Mouse (Mus musculus): ENCODE data around the gene Ankrd17.

Ankrd17 gene

DNA sequence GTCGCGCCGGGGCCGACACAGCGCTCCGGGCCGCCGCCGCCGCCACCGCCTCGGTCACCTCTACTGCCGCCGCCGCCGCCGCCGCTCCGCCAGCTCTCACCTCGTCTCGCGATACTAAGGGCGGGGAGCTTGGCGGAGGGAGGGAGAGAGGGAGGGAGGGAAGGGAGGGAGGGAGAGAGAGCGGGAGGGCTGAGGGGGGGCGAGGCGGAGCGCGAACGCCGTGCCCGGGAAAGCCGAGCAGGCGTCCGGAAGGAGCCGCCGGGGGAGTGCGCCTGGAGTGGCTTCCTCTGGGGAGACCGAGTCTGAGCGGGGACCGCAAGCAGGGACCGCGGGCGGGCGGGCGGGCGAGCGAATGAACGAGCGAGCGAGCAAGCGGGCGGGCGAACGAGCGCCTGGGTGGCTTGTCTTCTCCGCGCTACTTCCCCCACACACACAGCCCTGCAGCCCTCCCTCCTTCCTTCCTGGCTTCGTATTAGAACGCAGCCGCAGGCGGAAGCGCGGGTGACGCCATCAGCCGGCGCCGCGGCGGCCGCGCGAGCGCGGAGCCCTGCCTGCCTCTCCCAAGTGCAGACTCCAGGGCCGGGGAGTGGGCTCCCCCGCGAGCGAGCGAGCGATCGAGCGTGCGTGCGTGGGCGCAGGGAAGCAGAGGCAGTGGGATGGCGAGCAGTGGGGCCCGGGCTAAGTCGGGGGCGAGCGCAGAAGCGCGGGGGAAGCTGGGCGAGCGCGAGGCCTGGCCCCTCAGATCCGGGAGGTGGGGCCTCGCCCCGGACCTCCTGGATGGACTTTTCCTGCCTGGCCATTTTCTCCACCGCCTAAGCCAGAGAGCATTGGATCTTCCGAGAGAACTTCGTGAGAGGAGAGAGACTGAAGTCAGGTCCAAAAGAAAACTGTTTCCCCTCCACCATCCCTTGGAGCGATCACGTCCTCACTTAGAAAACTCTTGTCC is at the start of gene Ankrd17:
Gene Ankrd17 (minus strand): TSS at position 457 of the 946 bp plus-strand sequence.
- peak; percentile 90 to 91 for DNase-seq

DNA sequence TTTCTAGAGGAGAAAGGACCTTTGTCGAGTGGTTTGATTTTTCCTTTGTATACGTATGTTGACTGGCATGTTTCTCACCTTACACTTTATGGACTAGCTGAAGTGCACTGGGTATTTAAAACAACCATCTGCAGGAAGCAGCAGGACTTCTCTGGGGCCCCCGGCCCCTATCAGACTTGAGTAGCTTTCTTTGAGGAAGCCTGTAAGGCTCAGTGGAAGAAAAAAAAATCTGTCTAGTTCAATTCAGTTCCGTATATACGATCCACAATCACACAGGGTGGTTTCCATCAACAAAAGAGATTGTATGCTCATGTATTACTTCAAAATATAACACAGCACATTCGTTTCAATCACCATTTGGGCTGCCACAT is 48.5 kb upstream of the Ankrd17 start:
- no peak for DNase-seq

DNA sequence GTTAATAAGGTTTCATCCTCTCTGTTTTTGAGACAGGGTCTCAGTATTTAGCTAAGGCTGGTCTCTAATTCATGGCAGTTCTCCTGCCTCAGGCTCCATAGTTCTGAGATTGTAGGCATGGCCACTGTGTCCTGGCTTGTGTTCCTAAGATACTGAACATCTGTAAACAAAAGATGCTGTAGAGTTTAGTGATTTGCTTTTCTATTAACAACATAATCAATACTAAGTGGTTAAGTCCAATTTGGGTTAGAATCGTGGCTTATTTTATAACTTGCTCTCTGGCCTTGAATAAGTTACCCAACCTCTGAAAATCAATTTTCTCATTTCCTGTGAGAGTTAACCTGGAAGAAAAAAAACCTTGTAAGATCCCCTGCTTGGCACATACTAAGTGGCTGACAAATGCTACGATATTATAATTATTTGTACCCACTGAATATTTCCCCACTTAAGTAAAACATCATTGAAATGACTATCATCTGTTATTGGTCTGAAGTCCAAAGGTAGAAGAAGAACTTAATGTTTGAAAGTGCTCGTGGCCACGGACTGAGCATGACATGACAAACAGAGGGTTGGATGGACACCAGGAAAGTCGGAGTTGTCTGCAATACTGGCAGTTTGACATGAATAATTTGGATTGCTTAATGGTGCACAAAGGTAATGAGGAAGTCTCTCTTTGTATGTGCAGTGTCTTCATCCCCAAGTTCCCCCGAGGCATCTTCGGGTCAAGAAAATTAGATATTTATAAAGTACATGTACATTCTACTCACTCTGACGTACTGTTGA is 48.0 kb upstream of the Ankrd17 start:
- no peak for DNase-seq

DNA sequence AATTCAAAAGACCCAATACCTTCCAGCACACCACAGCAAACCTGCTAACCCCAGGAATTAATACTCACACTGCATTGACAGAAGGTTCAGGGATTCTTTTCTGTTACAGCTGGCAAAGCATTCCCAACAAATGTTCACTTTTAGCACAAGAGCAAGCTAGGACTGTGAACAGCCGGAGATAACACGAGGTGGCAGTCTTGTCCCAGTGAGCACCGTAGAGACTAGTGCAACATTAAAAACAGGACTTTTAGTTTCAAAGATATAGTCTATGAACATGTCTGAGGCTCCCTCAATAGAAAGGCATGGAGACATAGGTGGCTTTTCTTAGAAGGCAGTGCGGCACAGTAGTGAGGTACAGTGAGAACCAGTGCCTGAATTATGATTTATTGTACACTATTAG is 38.8 kb upstream of the Ankrd17 start:
- no peak for DNase-seq

DNA sequence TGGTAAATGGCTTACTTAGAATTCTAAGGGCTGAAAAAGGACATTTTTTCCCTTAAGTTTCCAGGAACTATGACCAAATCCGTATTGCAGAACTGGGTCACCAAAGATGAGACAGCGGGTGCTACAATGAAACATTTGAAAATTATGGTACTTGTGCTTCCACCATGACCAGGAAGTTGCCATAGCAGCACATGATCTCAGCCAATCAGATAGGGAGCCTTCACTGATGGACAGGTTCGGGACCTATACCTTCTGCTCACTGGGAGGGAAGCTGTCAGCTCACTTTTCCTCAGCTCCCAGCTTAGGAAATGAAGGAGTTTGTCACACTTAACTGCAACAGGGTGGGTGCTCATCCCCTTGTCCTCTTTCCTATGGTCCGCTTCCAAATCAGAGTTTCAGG is 30.4 kb upstream of the Ankrd17 start:
- no peak for DNase-seq

DNA sequence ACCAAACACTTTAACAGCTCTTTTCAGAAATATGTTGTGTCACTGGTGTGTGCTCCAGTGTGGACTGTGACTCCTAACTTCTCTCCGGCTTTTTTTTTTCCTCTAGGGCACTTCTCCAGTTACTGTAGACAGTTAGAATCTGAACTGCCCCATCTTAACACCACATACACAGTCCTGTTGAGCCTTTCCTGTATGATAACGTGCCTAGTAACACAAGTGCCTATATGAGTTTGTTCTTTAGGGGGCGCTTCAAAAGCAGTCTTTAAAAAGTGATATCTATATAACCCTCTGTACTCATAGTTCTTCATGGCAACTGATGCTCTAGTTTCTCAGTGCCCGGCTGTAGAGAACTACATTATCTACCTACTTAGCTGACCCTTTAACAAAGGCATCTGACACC is 27.9 kb upstream of the Ankrd17 start:
- DNase-seq: no peak

DNA sequence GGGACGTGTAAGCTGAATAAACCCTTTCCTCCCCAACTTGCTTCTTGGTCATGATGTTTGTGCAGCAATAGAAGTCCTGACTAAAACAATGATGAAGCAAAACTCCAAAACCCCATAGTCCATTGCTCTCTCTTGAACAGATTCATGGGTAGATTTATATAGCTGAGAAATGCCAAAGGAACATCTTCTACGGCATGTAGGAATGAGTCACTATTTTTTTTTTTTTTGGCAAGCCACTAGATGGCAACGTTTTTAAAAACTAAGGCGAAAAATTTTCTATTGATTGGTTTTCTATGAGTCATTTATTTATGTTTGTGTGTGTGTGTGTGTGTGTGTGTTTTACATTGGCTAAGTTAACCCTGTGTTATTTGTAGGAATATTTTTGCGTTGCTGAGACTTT is 27.4 kb upstream of the Ankrd17 start:
- no peak for DNase-seq

DNA sequence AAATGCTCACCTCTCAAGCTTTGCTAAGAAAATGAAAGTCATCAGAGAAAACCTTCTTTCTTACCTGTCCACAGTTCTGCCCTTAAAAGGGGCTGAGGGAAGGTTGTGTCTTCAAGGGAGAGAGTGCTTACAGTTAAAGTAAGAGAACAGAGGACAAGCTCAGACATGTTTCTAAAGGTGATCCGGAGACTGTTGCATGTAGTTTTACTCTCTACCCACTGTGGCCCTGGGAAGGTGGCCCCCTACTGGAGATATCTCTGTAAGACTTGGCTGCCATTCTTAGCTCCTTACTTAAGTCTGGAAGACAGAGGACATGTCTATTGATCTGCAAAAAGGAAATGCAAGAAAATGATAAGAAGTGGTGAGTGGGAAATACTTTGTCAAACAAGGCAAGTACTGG is 16.7 kb upstream of the Ankrd17 start:
- DNase-seq: no peak

DNA sequence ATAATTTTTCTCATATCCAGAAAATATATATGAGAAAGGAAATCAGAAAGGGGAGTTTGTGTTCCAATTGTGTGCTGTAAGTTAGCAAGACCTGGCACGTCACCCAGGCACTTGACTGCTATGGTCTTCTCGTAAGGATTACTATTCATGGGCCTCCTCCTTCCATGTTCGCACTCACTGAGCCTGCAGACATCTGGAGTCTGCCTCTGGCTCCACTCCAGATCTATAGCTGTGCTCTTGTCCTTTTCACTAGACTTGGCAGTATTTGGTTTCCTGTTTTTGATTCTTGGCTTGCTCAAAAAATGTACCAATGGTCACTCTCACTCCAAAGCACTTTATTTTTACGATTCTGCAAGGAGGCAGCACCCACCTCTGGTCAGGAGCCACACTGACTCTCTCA is 15.1 kb upstream of the Ankrd17 start:
- no peak for DNase-seq

DNA sequence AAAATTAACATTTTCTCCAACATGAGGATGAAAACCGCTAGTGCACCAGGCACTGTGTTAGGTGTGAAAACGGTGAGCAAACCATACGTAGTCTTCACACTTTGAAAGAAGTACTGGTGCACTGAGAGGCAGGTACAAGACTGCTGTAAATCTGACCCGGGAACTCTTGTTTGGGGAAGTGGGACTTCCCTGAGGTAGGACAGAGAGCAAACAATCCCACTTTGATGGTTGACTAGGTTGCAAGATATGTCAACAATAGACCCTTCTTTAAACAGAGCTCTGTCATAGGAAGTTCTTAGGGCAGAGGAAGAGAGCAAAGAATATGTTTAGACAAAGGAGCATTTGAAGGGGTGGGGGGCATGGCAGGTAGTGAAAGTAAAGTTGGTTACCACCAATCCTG is 7.3 kb upstream of the Ankrd17 start:
- no peak for DNase-seq

DNA sequence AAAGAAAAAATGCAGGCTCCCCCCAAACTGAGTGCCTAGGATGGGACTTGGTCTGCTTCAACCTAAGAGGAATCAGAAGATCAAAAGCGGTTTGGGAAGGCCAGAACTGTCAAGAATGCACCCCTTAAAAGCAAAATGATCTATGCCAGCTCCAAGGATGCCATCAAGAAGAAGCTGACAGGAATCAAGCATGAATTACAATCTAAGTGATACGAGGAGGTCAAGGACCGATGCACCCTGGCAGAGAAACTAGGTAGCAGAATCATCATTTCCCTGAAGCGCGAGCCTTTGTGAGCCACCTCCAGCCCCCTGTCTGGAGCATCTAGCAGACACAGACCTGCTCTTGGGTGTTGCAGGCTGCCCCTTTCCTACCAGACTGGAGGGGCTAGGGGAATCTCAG is 4.0 kb upstream of the Ankrd17 start:
- DNase-seq: no peak

DNA sequence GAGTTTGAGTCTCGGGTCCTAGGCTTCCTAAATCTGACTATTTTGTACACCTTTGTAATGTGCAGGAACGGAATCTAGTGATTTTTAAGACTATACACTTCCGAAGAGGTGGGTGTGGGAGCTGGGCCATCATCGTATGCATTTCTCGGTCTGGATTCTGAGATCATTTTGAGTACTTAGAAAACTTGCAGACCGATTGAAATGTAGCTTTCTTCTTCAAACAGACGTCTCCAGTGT is 608 bp upstream of the Ankrd17 start, which contains the start of gene Gm9958:
Gene Gm9958 (plus strand): TSS at position 138 of the 237 bp plus-strand sequence.
- DNase-seq: no peak

DNA sequence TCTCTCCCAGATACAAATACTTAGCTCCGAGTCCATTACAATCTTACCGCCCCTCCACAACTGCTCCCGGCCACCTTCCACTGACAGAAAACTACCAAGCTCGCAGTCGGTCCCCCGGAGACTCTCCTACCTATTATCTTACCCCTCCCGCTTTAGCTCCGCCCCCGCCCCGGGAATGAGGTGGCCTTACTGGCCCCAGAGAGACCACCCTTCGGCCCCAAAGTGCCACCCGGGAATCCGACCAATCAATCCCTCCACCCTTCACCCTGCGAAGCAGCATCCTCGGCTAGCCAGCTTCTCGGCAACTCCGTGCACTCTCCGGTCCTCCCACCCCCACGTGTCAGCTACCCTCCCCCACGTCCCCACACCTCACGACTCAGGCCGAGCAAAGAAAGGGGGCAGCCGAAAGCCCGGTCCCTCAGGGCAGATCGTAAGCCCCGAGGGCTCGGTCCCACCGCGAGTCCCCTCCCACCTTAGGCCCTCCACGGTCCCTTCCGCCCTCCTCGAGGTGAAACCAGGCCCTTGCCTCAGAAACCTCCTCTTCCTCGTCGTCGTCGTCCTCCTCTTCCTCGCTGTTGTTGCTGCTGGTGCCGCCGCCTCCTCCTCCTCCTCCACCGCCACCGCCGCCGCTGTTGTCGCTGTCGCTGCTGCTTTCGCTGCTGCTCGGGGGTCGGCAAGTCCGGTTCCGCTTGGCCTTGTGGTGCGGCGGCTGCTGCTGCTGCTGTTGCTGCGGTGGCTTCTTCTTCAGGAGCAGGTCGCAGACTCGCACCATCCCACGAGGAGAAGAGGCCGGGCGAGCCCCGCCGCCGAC is 1.0 kb downstream of the Ankrd17 start:
- DNase-seq: peak; percentile 37 to 49

DNA sequence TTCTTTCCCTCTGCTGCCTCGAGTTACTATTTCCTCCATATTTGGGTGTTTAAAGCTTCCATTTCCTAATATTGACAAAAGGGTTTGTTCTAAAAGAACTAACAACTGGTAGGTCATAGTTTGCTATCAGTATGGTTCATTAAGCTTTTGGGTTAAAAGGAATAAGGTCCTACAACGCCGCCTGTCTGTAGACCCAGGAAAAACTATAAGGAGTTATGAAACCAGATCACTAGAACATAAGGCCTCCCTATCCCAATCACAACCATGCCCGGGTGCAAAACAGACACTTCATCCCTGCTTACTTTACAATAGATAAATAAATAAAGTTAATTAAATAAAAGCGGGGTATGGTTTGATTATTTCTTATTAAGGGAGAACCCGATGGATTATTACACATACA is 1.9 kb downstream of the Ankrd17 start:
- DNase-seq: peak; percentile 63 to 80

DNA sequence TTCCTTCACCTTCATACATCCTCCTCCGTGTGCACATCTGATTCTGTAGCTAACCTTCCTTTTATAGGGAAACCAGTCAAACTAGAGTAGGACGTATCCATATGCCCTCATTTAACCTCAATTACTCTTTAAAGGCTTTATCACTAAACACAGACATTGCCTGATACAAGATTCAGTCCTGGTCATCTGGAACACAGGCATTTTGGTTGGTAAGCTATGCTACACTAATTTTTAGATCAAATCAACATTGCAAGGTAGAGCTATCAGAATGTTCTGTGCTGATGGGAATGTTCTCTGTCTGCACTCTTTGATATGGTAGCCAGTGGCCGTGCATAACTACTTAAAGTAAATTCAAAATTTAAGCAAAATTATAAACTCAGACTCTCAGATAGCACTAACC is 10.6 kb downstream of the Ankrd17 start:
- no peak for DNase-seq

DNA sequence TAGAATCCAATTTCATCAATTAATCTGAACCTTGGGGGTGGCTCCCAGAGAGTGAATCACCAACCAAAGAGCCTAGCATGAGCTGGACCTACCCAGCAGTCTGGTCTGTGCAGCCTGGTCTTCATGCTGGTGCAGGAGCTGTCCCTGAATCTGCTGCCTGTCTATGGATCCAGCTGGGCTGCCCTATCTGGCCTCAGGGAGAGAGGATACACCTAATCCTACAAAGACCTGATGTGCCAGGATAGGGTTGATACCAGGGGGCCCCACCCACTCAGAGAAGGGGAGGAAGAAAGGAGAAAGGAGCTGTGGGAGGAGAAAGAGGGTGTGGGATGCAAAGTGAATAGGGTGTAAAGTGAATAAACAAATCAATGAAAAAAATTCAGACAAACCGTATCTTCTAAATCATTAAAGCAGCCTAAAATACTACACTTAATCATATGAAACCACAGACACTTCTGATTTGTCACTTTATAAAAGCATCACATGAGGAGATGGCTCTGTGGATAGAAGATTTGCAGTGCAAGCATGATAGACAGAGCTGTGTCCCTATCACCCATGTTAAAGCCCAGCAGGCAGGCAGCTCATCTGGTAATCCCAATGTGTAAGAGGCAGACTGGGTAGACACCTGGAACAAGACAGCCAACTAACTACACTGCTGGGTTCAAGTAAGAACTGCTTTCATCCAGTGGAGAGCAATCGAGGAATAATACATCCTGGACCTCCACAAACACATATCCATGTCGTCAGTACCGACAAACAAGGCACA is 12.6 kb downstream of the Ankrd17 start:
- no peak for DNase-seq

DNA sequence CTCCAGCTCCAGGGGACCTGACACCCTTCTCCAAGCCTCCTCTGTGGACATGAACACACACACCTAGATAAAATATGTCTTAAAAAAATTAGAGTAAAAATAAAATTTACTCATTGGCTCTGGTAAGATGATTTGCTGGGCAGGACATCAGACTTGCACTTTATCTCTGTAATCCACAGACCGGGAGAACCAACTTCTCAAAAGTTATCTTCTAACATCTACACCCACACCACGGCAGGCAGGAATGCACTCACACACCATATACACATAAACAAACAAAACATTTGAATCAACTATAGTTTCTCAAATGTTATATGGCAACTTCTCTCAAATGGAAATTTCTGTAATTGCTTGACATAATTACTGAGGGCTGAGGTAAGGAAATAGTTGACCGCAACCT is 19.5 kb downstream of the Ankrd17 start:
- DNase-seq: no peak

DNA sequence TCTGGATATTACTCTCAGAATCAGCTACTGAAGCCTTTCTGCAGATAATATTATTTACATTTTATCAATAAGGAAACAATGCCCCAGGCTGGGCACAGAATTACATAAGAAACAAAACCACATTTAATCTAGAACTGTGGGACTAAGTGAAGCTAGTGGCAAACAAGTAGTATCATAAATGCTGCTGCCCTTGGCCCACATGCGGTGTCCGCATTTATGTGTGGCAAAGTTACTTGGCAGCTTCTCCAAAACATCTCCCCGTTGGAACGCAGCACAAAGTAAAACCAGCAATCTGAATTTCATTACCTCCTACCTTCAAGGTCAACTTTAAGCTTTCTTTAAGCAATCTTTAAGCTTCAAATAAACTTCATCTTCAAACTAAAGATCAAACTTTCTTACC is 25.5 kb downstream of the Ankrd17 start:
- no peak for DNase-seq

DNA sequence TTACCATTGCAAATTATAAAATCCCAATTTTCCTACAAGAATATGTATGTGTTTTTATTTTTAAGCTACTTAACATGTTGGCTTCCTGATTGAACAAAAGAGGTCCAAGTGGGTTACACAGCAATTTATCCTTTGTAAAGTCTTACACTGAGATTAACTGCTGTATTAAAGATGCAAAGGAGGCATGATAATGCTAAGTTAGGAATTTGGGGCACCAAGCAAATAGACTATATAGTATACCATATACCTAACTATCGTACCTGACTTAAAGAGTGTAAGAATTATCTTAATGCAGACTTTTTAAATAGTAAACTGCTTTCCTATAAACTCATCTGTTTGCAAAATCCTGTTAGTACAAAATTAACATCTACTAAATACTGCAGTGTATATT is 26.4 kb downstream of the Ankrd17 start:
- no peak for DNase-seq

DNA sequence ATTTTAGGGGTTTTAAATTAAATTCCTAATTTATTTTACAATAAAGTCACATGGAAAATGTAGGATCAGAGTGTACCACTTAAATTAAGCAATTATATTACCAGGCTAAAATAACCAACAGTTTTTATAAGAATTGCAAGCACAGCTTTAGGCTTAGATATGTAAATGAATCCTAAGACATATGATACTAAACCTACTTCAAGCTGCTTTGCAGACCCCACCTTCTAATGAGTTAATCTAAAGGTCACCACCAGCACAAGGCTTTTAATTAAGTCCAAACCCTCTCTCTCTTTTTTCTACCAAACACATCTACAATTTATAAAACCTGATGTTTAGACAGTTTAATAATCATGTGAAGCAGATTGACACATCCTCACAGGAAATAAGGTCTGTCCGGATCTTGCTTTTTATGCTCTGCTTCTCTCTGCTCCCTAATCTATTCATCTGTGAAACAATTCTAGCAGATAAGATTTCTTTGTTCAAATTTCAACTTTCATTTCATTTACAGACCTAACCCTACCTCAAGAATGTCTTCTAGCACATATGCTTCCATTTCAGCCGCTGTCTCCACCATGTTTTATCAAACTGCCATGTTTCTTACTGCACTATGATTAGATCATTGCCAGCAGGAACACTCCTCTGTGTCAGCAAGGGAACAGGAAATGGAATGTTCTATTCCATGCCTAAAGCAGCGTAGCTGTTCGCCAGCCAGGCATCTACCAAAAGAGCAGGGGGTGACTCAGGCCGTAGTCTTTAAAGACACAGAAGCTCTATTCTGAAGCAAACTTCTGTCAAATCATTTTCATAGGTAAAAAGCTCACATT is 27.0 kb downstream of the Ankrd17 start:
- DNase-seq: peak; percentile 71 to 74

DNA sequence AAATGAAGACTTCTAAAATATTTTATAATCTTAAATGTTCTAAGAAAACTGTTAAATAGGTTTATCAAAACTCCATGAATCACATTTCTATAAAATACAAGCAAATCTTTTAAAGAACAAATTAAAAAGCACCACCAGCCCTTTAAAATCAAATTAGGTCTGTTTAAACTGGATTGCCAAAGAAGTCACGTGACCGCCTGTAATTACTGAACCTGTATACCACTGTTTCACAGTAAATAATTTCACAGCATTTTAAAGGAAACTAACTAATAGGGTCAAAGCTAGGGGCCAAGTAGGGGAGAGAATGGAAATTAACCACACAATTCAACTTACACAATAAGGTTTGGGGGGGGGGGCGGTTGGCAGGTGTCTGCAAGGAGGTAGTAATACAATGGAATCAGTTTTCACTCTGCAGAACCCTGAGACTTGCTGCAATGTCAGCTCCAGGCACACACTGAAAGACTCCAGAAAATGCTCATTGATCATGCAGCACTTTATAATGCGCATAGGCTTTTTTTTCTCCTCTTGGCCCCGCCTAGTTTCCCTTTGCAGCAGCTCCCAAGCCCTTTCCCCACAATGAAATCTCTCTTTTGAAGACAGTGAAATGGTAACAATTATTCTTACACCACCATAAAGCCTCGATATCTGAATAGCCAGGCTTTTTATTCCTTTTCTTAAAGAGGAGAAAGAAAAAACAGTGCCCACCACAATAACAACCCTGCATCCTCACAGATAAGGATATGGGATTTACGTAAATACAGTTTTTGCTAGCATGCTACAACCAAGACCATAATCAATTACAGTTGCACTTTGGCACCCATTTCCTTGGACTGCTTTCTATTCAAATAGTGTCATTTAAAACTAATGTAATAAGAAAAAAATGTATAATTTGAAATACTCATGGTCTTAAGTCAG is 27.9 kb downstream of the Ankrd17 start:
- no peak for DNase-seq
